Mouse (Mus musculus) cerebellum, adult 2 months (tissue): ENCODE data around the gene Srgap1. TPM values are rescaled to one million over a fixed set of nuclear protein-coding genes. Genes with fewer than 3 reads are reported as not detected.

Experiments used
- DNase-seq, 2 experiments: peaks; one replicate each; pipeline ENCODE4 v3.0.0; 2021
- H3K27ac ChIP-seq: fragments of 200-500 bp; 2 replicates; pipeline ENCODE4 v1.5.1; 2012; ENCODE audit warnings: low read length, control low read depth, inconsistent platforms; ENCODE audit not compliant: insufficient read depth
- H3K27me3 ChIP-seq: fragments of 200-500 bp; 2 replicates; pipeline ENCODE4 v1.6.1; 2012; ENCODE audit warnings: inconsistent platforms, mild to moderate bottlenecking, low read length, moderate library complexity; ENCODE audit not compliant: control insufficient read depth, insufficient read depth
- H3K4me1 ChIP-seq: fragments of 200-500 bp; 2 replicates; pipeline ENCODE4 v1.6.1; 2011; ENCODE audit warnings: low read length; ENCODE audit not compliant: control insufficient read depth, insufficient read depth
- H3K4me3 ChIP-seq: fragments of 200-500 bp; replicated peaks from 2 replicates; pipeline ENCODE3; 2011; ENCODE audit warnings: mild to moderate bottlenecking, low read depth, low read length, control low read depth; ENCODE audit not compliant: insufficient read depth
- CTCF ChIP-seq: fragments of 200-500 bp; IDR thresholded peaks from 2 replicates; pipeline ENCODE4 v1.5.1; 2011; ENCODE audit warnings: low read depth, mild to moderate bottlenecking, control low read depth, low read length, moderate library complexity, borderline replicate concordance; ENCODE audit not compliant: insufficient read depth
- POLR2A ChIP-seq: fragments of 200-500 bp; IDR thresholded peaks from 2 replicates; pipeline ENCODE4 v1.6.1; 2011; ENCODE audit warnings: low read length, control low read depth, borderline replicate concordance; ENCODE audit not compliant: insufficient read depth
- WGBS: fragments of 180-500 bp; shearing (Covaris S2); methylation state at CpG from one replicate; pipeline ENCODE4 v1.1.7; 2018; 5-methylcytosine and 5-hydroxymethylcytosine counted together
- polyA plus RNA-seq: library from polyadenylated mRNA; depleted of rRNA; stranded (reverse); fragments of >200 nt; gene quantifications from 2 replicates; pipeline ENCODE4 v1.2.3, GENCODE M21; 2012

Gene Srgap1
- polyA plus RNA-seq, 1 experiment: 18.5 TPM

DNA sequence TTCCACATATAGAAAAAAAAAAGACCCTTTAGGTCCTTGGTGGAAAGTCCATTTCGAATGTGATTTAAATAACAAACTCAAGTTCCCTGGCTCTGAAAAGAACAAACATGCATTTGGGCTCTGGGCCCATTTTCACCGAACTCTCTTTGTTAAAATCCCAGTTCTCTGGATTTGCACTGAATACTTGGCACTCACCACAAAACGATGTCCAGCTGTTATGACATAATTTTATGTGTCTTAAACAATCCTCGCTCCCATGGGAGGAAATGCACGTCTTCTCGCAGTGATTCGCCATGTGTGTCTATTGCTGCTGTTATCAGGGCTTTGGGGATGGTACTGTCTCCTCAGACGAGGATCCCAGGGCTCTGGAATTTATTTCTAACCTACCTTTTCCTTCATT, 177.2 kb downstream of the Srgap1 start:
- H3K4me1 ChIP-seq: no peaks in the 10 kb centered on the region
- WGBS: 26% methylated on average over 8 of the region's 8 CpGs
- no peak for DNase-seq
- H3K27ac ChIP-seq: no peak overlapping the region
- no peak overlapping the region for H3K4me3 ChIP-seq
- TF ChIP-seq CTCF: no peak
- TF ChIP-seq POLR2A: no peak
- H3K27me3 ChIP-seq: no peaks in the 10 kb centered on the region

DNA sequence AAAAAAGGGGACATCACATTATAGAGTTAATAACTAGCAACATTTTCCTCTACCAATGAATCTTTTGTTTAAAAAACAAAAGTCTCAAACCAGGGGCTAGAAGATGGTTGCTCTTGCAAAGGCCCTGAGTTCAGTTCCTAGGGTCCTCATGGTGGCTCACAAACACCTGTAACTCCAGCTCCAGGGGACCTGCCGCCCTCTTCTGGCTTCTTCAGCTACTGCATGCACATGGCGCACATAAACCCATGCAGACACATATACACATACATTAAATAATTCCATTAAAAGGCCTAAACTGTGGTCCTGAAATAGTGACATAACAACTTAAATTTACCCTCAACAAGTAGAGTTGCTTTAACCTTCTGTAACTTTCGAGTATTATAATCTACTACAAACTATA, 178.9 kb downstream of the Srgap1 start:
- Histone ChIP-seq H3K27me3 (no peaks in the 10 kb centered on the region), H3K4me1 (no peaks in the 10 kb centered on the region), H3K4me3 (no peak overlapping the region), H3K27ac (no peak overlapping the region)
- TF ChIP-seq POLR2A (no peak), CTCF (no peak)
- 98% methylated on average over 3 of the region's 3 CpGs for WGBS
- DNase-seq: no peak

DNA sequence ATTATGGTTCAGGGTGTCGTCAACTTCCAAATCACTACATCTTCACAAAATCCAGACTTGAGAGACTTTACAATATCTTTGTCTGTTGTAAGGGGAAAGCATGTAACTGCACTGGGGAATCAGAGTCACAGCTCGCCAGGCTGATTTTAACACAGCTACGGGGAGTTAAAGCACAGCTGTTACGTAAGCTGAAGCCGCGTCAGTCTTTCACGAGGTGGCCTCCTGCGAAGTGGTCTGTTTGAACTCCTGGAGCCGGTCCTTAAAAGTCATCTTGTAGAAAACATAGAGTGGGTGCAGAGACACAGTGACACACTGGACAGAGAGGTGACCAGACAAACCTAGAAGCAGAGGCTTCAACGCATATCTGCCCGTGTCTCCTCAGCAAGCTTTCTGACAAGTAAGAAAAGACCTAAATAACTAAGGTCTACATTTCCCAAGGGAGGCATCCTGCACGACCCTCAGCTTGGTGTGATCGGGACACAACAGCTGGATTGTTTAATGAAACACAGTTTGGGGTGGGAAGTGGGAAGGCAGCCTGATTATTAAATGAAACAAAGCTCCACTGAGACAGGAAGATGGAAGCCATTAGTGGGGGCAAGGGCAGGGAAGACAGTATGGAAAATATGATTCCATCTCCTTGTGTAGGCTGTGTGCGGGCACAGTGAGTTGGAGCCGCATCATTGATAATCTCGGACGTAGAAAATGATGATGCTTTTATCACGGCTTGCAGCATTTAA, 181.4 kb downstream of the Srgap1 start:
- Histone ChIP-seq H3K27ac (no peak overlapping the region), H3K4me1 (no peaks in the 10 kb centered on the region), H3K4me3 (no peak overlapping the region), H3K27me3 (no peaks in the 10 kb centered on the region)
- WGBS: 62% methylated on average over 18 of the region's 18 CpGs
- no peak for DNase-seq
- TF ChIP-seq POLR2A: no peak
- TF ChIP-seq CTCF: no peak

DNA sequence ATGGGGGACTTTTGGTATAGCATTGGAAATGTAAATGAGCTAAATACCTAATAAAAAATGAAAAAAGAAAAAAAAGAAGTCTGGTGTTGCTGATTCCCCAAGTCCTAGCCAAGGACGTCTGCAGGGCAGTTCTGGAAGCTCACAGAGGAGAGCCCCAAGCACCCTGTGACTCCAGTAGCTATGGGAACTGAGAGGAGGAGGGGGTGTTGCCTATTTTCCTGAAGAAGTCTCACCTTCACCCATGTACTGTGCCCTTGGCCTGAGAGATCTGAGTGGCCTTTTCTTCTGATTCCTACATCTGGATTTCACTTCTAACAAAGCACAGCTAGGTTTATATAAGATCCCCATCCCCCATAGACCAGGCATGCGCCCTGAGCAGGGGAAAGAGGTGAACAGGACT, 186.2 kb downstream of the Srgap1 start:
- no peak overlapping the region for H3K27ac ChIP-seq
- WGBS: 74% methylated on average over 2 of the region's 2 CpGs

GRCm38 (mm10) chr10:121859803-121860571, 187.1 kb downstream of the Srgap1 start:
- no peak for DNase-seq
- no peak overlapping the region for H3K27ac ChIP-seq
- H3K4me3 ChIP-seq: no peak overlapping the region
- 66% methylated on average over 10 of the region's 10 CpGs for WGBS
- no peaks in the 10 kb centered on the region; the same call in 1 of the 2 replicates for H3K27me3 ChIP-seq
- no peaks in the 10 kb centered on the region for H3K4me1 ChIP-seq
- TF ChIP-seq CTCF: no peak
- no peak for TF ChIP-seq POLR2A

More for the DNA sequence above, 186.2 kb downstream of the Srgap1 start:
- no peak for DNase-seq
- Histone ChIP-seq H3K4me3 (no peak overlapping the region), H3K27me3 (no peaks in the 10 kb centered on the region; the same call in 1 of the 2 replicates), H3K4me1 (no peaks in the 10 kb centered on the region)
- no peak for TF ChIP-seq POLR2A
- no peak for TF ChIP-seq CTCF

GRCm38 (mm10) chr10:121858911-121859310, 188.2 kb downstream of the Srgap1 start:
- WGBS: 83% methylated on average over 2 of the region's 2 CpGs
- no peak for DNase-seq
- Histone ChIP-seq H3K27me3 (no peaks in the 10 kb centered on the region; the same call in 1 of the 2 replicates), H3K4me3 (no peak overlapping the region), H3K27ac (no peak overlapping the region), H3K4me1 (no peaks in the 10 kb centered on the region)
- no peak for TF ChIP-seq CTCF
- no peak for TF ChIP-seq POLR2A

- no peak for TF ChIP-seq POLR2A
- no peak for TF ChIP-seq CTCF
- H3K27ac ChIP-seq: no peak overlapping the region
- H3K4me1 ChIP-seq: no peaks in the 10 kb centered on the region
- WGBS: 79% methylated on average over 1 of the region's 1 CpGs
- no peaks in the 10 kb centered on the region; the same call in 1 of the 2 replicates for H3K27me3 ChIP-seq
- no peak overlapping the region for H3K4me3 ChIP-seq
- no peak for DNase-seq
Measured at GRCm38 (mm10) chr10:121858086-121858485, 189.0 kb downstream of the Srgap1 start.

DNA sequence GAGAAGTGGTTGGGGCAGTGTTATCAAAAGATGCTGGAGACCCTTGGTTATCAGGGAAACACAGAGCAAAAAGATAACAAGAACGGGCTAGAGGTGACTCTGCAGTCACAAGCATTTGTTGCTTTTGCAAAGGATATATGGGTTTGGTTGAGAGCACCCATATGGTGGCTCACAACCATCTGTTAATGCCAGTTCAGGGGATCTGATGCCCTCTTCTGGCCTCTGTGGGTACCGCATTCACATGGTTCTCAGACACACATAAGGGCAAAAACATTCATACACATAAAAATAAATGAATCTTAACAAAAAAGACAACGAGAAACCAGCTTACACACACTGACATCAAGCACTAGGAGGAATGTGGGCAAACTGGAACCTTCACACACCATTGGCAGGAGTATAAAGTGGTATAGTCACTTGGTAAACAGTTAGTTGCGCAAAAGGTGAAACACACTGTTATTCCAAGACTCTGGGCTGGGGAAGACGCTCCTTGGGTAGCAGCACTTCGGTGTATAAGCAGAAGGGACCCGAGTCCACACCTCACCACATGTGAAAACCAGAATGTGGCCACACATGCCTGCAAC, 191.2 kb downstream of the Srgap1 start:
- no peaks in the 10 kb centered on the region; the same call in 1 of the 2 replicates for H3K27me3 ChIP-seq
- H3K4me1 ChIP-seq: no peaks in the 10 kb centered on the region
- no peak overlapping the region for H3K27ac ChIP-seq
- no peak overlapping the region for H3K4me3 ChIP-seq
- 86% methylated on average over 7 of the region's 7 CpGs for WGBS
- no peak for DNase-seq
- no peak for TF ChIP-seq POLR2A
- TF ChIP-seq CTCF: peak; percentile 6; the same call in 1 of the 2 replicates
